Mouse (Mus musculus): ENCODE results near the gene Grb10. TPM values are rescaled to one million over a fixed set of nuclear protein-coding genes. Genes with fewer than 3 reads are reported as not detected.
A peak's percentile ranks its signal among the peaks of the same experiment; 100 is the strongest.

Grb10 gene
- polyA plus RNA-seq, 1 experiment from 2014 or later: 345 TPM

DNA sequence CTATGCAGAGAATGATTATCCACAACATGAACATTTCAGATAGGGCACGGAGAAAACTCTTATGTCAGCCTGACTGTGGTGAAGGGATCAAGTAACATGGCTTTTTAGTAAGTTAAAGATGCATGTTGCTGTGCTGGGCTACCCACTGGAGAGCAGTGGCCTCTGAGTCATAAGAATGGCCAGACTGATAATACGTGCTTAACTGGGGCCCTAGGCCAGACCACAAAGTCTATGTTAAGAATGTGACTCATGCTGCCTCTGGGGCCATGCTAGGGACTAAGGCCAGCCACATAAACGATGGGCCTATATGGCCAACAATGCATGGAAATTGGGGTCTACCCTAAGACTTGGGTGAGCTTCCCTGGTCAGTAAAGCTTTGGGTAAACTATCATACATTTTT, 98.9 kb downstream of the Grb10 start:
- ATAC-seq (ENCODE audit: low FRiP score): no peak
- H3K4me3 ChIP-seq (replicated peaks): no peak overlapping the region
- H3K4me1 ChIP-seq: peaks cover 20% of the 10 kb centered on the region
- no peak overlapping the region for H3K9ac ChIP-seq
- peaks cover 50% of the 10 kb centered on the region for H3K36me3 ChIP-seq (replicated peaks)
- no peak overlapping the region for H3K4me2 ChIP-seq
- 74% methylated on average over 3 of the region's 3 CpGs for WGBS
- no peak overlapping the region for H3K27ac ChIP-seq
- peaks cover 22% of the 10 kb centered on the region for H3K27me3 ChIP-seq
- H3K9me3 ChIP-seq: no peaks in the 10 kb centered on the region

DNA sequence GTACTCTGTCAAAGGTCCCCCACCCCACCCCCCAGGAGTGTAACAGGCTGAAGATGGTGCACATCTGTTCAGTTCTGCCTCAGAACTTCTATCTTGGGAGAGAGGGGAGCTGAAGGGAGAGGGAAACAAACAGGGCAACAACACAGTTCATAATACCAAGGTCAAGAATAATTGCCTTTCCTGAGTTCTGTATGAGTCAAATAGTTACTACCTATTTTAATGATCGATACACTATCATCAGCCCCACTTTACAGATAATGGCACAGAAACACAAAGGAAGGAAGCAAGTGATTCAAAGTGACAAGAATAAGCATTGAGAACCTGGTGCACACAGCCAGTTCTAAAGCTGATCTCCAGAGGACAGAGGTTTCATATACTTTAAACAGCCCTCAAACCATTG, 99.9 kb downstream of the Grb10 start:
- peaks cover 16% of the 10 kb centered on the region for H3K27me3 ChIP-seq
- no peak for ATAC-seq (ENCODE audit: low FRiP score)
- peaks cover 20% of the 10 kb centered on the region for H3K4me1 ChIP-seq
- H3K4me3 ChIP-seq (replicated peaks): no peak overlapping the region
- 94% methylated on average over 1 of the region's 1 CpGs for WGBS
- H3K4me2 ChIP-seq: no peak overlapping the region
- H3K9ac ChIP-seq: no peak overlapping the region
- H3K27ac ChIP-seq: no peak overlapping the region
- H3K9me3 ChIP-seq: no peaks in the 10 kb centered on the region
- H3K36me3 ChIP-seq (replicated peaks): peaks cover 50% of the 10 kb centered on the region

DNA sequence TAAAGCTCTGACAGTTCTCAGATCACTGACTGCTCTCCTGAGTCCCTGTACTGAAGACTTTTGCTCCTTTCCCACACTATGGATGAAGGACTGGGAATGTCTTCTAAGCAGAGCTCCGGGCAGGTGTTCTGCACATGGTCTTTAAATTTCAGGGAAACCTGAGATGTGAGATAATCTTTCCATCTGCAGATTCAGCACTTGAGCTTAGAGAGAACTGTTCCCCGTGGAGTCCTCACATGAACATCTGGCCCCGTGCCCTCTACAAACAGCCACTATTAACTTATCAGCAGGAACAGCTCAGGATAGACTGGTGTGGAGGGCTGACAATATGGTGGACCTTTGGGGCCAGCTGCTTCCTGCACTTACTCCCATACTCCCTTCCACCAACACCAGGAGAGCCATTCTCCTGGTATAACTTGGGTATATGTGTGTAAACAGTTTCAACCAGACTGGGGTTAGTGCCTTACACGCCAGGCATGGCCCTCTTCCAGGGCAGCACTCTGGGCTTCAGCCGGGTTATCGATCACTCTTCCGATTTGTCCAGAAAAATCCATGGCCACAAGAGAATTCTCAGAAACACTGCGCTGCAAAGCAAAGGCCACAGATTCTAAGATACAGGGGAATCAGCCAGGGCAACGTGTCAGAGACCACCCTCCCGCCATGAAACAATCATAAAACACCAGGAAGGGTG, 101.0 kb downstream of the Grb10 start:
- peaks cover 53% of the 10 kb centered on the region for H3K36me3 ChIP-seq (replicated peaks)
- ATAC-seq (ENCODE audit: low FRiP score): no peak
- WGBS: 91% methylated on average over 10 of the region's 10 CpGs

DNA sequence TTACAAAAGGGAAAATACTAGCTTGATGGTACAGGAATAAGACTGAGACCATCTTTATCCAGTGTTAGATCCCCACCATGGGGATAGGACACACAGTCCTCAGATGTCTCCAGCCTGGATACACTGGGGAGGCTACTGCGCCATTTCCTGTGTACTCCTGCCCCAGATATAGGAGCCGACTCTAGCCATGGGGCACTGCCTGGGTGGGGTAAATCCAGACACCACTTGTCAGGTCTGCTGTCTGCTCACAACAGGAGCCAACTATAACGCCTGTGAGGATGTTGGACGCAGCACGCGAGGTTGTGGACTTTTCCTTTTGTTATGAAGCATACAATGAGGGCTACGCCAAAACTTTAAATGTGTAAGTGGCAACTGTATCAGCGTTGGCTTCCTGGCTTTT, 103.7 kb downstream of the Grb10 start:
- Histone ChIP-seq H3K4me1 (no peaks in the 10 kb centered on the region), H3K36me3 (replicated peaks) (peaks cover 75% of the 10 kb centered on the region), H3K9me3 (no peaks in the 10 kb centered on the region), H3K4me3 (replicated peaks) (no peak overlapping the region), H3K9ac (no peak overlapping the region), H3K27ac (no peak overlapping the region), H3K27me3 (peaks cover 16% of the 10 kb centered on the region), H3K4me2 (no peak overlapping the region)
- ATAC-seq (ENCODE audit: low FRiP score): no peak
- 90% methylated on average over 8 of the region's 8 CpGs for WGBS

More for the DNA sequence above, 101.0 kb downstream of the Grb10 start:
- H3K4me3 ChIP-seq (replicated peaks): no peak overlapping the region
- peaks cover 16% of the 10 kb centered on the region for H3K27me3 ChIP-seq
- peaks cover 14% of the 10 kb centered on the region for H3K4me1 ChIP-seq
- no peak overlapping the region for H3K4me2 ChIP-seq
- H3K9ac ChIP-seq: no peak overlapping the region
- H3K9me3 ChIP-seq: no peaks in the 10 kb centered on the region
- no peak overlapping the region for H3K27ac ChIP-seq

DNA sequence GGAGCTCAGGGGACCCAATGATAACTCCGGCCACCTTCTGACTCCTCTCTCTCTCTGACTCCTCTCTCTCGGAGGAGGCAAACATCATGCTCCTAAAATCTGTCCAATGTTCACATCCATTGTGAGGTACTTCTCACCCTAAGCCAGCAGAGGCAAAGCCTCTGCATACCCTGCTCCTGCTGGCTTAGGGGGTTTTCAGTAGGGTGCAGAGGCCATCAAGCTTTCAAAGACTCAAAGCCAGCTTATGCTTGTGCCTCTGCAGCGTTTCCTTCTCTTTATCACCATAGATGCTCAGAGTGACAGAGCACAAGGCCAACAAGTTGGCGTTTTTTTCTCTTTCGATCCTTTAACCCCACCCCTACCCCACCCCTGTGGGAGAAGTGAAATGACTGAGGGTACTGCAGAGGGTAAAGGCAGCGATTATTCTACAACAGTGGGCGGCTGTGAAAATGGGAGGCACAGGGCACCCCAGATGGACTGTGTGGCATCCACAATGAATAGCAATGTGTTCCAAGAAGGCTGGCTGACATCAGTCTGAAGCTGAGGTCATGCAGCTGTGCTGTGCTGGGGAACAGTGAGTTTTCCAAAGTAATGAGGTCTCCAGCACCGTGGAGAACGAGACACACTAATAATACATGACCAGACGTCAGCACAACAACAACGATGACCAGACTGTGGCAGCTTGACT, 106.2 kb downstream of the Grb10 start:
- Histone ChIP-seq H3K27me3 (peaks cover 5% of the 10 kb centered on the region; the same call in 1 of the 2 replicates), H3K9me3 (no peaks in the 10 kb centered on the region), H3K4me2 (no peak overlapping the region), H3K9ac (no peak overlapping the region), H3K36me3 (replicated peaks) (peaks cover 68% of the 10 kb centered on the region), H3K4me3 (replicated peaks) (no peak overlapping the region), H3K4me1 (no peaks in the 10 kb centered on the region), H3K27ac (no peak overlapping the region)
- ATAC-seq (ENCODE audit: low FRiP score): peak; percentile 51; the same call in 1 of the 2 replicates
- 71% methylated on average over 11 of the region's 11 CpGs for WGBS

- H3K9me3 ChIP-seq: no peaks in the 10 kb centered on the region
- 79% methylated on average over 5 of the region's 5 CpGs for WGBS
- H3K27me3 ChIP-seq: peaks cover under 1% of the 10 kb centered on the region; the same call in 1 of the 2 replicates
- H3K27ac ChIP-seq: no peak overlapping the region
- H3K4me2 ChIP-seq: no peak overlapping the region
- ATAC-seq (ENCODE audit: low FRiP score): no peak
- H3K9ac ChIP-seq: no peak overlapping the region
- H3K36me3 ChIP-seq (replicated peaks): peaks cover 62% of the 10 kb centered on the region
- no peak overlapping the region for H3K4me3 ChIP-seq (replicated peaks)
- H3K4me1 ChIP-seq: no peaks in the 10 kb centered on the region
Measured at GRCm38 (mm10) chr11:11931688-11932087, 106.8 kb downstream of the Grb10 start.

GRCm38 (mm10) chr11:11930527-11930926, 108.0 kb downstream of the Grb10 start:
- Histone ChIP-seq H3K4me1 (no peaks in the 10 kb centered on the region), H3K27ac (no peak overlapping the region), H3K27me3 (no peaks in the 10 kb centered on the region), H3K4me2 (no peak overlapping the region), H3K36me3 (replicated peaks) (peaks cover 50% of the 10 kb centered on the region), H3K9me3 (no peaks in the 10 kb centered on the region), H3K4me3 (replicated peaks) (no peak overlapping the region), H3K9ac (no peak overlapping the region)
- WGBS: 91% methylated on average over 11 of the region's 11 CpGs
- ATAC-seq (ENCODE audit: low FRiP score): no peak

GRCm38 (mm10) chr11:11929059-11929458, 109.4 kb downstream of the Grb10 start:
- no peaks in the 10 kb centered on the region for H3K27me3 ChIP-seq
- H3K36me3 ChIP-seq (replicated peaks): peaks cover 38% of the 10 kb centered on the region
- ATAC-seq (ENCODE audit: low FRiP score): no peak
- no peak overlapping the region for H3K9ac ChIP-seq
- no peak overlapping the region for H3K4me3 ChIP-seq (replicated peaks)
- H3K27ac ChIP-seq: no peak overlapping the region
- no peak overlapping the region for H3K4me2 ChIP-seq
- WGBS: 88% methylated on average over 3 of the region's 3 CpGs
- H3K4me1 ChIP-seq: no peaks in the 10 kb centered on the region
- no peaks in the 10 kb centered on the region for H3K9me3 ChIP-seq

DNA sequence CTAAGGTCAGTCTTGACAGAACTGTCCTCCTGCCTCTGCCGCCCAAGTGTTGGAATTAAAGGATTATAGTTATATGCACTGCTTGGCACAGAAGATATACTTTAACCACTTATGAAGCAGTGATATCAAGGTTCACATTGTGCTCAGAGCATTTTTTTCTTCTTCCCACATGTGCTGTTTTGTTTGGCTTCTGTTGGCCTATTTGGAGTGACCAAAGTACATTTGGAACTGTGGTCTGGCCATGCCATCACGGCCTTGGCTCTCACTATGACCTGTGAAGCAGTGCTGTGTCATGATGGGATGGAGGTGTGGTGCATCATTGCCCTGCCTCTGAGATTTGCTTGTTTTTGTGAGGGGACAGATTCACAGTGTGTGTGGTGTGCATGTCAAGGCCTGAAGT, 109.9 kb downstream of the Grb10 start:
- Histone ChIP-seq H3K36me3 (replicated peaks) (peaks cover 34% of the 10 kb centered on the region), H3K27ac (no peak overlapping the region), H3K9ac (no peak overlapping the region), H3K4me2 (no peak overlapping the region), H3K4me1 (no peaks in the 10 kb centered on the region), H3K27me3 (no peaks in the 10 kb centered on the region), H3K9me3 (no peaks in the 10 kb centered on the region), H3K4me3 (replicated peaks) (no peak overlapping the region)
- ATAC-seq (ENCODE audit: low FRiP score): no peak
- WGBS: 86% methylated on average over 2 of the region's 2 CpGs

GRCm38 (mm10) chr11:11923900-11924299, 114.6 kb downstream of the Grb10 start:
- WGBS: 32% methylated on average over 3 of the region's 3 CpGs
- no peak for ATAC-seq (ENCODE audit: low FRiP score)

DNA sequence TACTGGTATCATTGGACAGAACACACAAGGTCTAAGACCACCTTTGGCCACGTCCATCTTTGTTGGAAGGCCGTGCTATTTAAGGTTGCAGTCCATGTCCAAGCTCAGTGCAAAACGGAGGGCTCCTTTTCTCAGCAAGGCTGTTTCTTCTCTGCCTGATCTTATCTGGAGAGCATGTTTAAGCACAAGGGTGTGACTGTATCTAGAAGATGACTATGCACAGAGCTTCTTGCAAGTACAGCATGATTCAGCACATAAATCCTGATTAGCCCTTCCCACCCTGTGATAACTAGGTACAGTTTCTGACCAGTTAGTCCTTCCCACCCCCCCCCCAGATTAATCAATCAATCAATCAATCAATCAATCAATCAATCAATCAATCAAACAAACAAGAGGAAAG, 115.1 kb downstream of the Grb10 start:
- WGBS: 88% methylated on average over 3 of the region's 3 CpGs

More at GRCm38 (mm10) chr11:11923900-11924299, 114.6 kb downstream of the Grb10 start:
- H3K4me2 ChIP-seq: no peak overlapping the region
- no peak overlapping the region for H3K27ac ChIP-seq
- H3K36me3 ChIP-seq (replicated peaks): no peaks in the 10 kb centered on the region
- no peaks in the 10 kb centered on the region for H3K4me1 ChIP-seq
- H3K9ac ChIP-seq: no peak overlapping the region
- H3K9me3 ChIP-seq: no peaks in the 10 kb centered on the region
- no peaks in the 10 kb centered on the region for H3K27me3 ChIP-seq
- no peak overlapping the region for H3K4me3 ChIP-seq (replicated peaks)

GRCm38 (mm10) chr11:11922106-11922505, 116.4 kb downstream of the Grb10 start:
- Histone ChIP-seq H3K4me1 (no peaks in the 10 kb centered on the region), H3K27me3 (no peaks in the 10 kb centered on the region), H3K9ac (no peak overlapping the region), H3K36me3 (replicated peaks) (no peaks in the 10 kb centered on the region), H3K4me3 (replicated peaks) (no peak overlapping the region), H3K4me2 (no peak overlapping the region), H3K27ac (no peak overlapping the region), H3K9me3 (no peaks in the 10 kb centered on the region)
- no peak for ATAC-seq (ENCODE audit: low FRiP score)
- WGBS: 88% methylated on average over 2 of the region's 2 CpGs

More for the DNA sequence above, 115.1 kb downstream of the Grb10 start:
- Histone ChIP-seq H3K27me3 (no peaks in the 10 kb centered on the region), H3K4me3 (replicated peaks) (no peak overlapping the region), H3K36me3 (replicated peaks) (no peaks in the 10 kb centered on the region), H3K4me2 (no peak overlapping the region), H3K9ac (no peak overlapping the region), H3K4me1 (no peaks in the 10 kb centered on the region), H3K9me3 (no peaks in the 10 kb centered on the region), H3K27ac (no peak overlapping the region)
- no peak for ATAC-seq (ENCODE audit: low FRiP score)

Data from forebrain, embryonic 12.5 days (tissue).